Mouse (Mus musculus): ENCODE data around the gene Ppp1r16b.
A peak's percentile ranks its signal among the peaks of the same experiment; 100 is the strongest.

Ppp1r16b gene

GRCm38 (mm10) chr2:158665098-158665497 is at the start of gene Ppp1r16b:
Gene Ppp1r16b, plus strand, starts transcription at chr2:158665398.
- DNase-seq (ENCODE audit: low read depth, low spot score) = peak; percentile 47

- DNase-seq (ENCODE audit: low read depth, low spot score) = no peak
Observed at GRCm38 (mm10) chr2:158615702-158616101, 49.5 kb upstream of the Ppp1r16b start.

DNA sequence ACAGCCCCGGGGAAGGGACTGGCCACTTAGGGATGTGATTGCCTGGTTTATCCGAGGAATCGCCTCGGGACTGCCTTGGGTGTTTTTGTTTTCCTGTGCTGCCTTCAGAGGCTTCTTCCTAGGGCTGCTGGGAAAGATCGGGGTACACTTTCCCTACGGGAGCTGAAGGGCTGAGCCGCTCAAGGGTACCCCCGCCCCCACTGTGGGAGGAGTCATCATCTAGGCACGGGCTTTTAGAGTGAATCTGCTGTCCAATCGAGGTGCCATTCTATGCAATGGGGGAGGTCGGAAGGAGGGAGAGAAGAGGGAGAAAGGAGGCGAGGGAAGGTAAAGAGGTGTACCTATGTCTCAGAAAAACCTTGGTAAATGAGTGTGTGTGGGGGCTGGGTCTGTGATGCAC is 48.9 kb upstream of the Ppp1r16b start:
- peak; percentile 86 for DNase-seq (ENCODE audit: low read depth, low spot score)

GRCm38 (mm10) chr2:158616790-158617189 is 48.4 kb upstream of the Ppp1r16b start:
- no peak for DNase-seq (ENCODE audit: low read depth, low spot score)

DNA sequence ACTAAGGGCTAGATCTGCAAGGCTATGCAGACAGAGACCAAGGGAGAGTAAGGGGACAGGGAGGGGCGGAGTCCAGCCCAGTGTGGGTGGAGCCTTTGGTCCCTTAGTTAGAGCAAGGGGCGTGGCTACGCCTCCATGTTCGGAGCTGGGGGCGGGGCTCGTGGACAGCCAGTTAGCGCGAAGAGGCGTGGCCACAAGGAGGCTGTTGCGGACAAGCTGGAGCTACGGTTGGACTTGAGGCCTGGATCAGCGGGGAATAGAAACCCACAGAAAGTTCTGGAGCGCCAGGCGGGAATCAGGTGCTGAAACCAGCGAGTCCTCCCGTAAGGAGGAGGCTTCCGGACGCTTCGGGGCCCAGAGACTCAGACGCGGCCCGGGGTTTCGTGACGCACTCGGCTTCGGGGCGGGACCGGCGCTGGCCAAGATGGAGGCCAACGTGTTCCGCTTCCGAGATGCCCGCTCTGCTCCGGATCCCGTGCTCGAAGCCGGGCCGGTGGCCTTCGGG is 40.4 kb upstream of the Ppp1r16b start, which contains the start of gene Actr5:
Gene Actr5, plus strand, starts transcription at position 171 of the 505 bp plus-strand sequence.
- DNase-seq (ENCODE audit: low read depth, low spot score) = peak; percentile 97

GRCm38 (mm10) chr2:158625231-158625630 is 40.0 kb upstream of the Ppp1r16b start:
- no peak for DNase-seq (ENCODE audit: low read depth, low spot score)

DNA sequence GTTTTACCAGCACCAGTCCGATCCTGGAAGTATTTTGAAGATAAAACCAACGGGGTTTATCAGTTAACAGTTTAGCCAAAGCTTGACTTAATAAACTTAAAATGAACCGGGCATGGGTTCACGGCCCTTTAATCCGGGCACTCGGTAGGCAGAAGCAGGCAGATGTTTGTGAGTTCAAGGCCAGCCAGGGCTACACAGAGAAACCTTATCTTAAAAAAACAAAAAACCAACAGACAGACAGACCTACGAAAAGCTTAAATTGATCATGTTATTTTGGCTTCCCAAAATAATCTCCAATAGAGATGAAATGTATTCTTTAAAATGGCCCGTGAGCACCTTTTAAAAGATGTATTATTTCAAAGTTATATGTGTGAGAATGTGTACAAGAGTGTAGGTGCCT is 39.5 kb upstream of the Ppp1r16b start:
- DNase-seq (ENCODE audit: low read depth, low spot score) = no peak

GRCm38 (mm10) chr2:158628858-158629257 is 36.3 kb upstream of the Ppp1r16b start:
- DNase-seq (ENCODE audit: low read depth, low spot score) = peak; percentile 71

GRCm38 (mm10) chr2:158629414-158629813 is 35.8 kb upstream of the Ppp1r16b start:
- DNase-seq (ENCODE audit: low read depth, low spot score) = peak; percentile 75

- no peak for DNase-seq (ENCODE audit: low read depth, low spot score)
Observed at GRCm38 (mm10) chr2:158631873-158632272, 33.3 kb upstream of the Ppp1r16b start.

DNA sequence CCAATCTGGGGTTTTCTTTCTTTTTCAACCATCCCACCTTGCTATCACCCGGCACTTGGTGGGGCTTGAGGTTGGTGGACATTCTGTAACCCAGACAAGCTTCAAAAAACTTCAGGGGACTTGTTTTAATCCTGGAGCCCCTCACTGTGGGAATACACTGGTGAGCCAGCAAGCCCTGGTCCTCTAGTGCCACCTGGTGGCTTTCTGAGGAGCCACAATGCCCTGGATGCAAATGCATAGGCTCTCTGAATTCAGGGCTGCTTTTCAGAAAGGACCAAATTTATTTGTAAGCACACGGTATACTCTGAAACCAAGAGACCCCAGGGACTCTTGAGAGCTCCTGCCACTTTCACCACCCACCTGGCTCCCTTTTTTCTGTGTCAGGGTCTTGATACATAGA is 23.3 kb upstream of the Ppp1r16b start:
- DNase-seq (ENCODE audit: low read depth, low spot score) = peak; percentile 78

DNA sequence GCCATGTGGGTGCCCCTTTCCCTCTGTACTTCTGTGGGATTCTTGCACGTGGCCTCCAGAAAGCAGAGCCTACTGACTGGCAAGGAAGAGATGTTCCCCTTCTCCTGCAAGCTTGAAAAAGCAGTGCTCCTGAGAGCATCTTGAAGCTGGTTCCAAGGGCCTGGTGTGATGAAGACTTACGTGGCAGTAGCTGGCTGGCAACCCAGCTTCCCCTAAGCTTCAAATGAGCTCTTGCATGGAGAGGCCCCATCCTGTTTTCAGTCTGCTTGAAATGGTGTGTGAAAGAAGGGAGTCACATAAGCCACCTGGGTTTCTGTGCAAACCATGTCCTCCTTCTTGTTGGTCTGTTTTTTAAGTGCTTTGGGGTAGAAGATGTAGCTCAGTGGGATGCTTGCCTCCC is 22.6 kb upstream of the Ppp1r16b start:
- peak; percentile 80 for DNase-seq (ENCODE audit: low read depth, low spot score)

DNA sequence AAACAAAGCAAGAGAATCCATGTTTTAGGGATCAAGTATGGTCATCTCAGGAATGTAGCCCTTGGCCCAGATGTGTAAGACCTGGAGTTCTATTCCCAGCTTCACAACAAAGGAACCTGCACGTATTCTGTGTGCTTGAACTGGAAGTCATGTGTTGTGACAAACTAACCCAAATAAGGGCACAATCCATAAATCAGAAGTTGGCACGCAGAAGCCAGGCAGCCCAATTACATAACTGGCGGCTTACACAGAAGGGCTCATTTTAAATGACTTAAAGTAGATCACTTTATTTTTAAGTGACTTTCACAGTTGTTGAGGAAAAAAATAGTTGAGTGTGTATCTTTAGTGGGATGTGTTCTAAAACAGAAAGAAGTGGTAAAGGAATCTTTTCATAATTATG is 21.4 kb upstream of the Ppp1r16b start:
- DNase-seq (ENCODE audit: low read depth, low spot score) = peak; percentile 84

GRCm38 (mm10) chr2:158651159-158651908 is 13.9 kb upstream of the Ppp1r16b start:
- no peak for DNase-seq (ENCODE audit: low read depth, low spot score)

DNA sequence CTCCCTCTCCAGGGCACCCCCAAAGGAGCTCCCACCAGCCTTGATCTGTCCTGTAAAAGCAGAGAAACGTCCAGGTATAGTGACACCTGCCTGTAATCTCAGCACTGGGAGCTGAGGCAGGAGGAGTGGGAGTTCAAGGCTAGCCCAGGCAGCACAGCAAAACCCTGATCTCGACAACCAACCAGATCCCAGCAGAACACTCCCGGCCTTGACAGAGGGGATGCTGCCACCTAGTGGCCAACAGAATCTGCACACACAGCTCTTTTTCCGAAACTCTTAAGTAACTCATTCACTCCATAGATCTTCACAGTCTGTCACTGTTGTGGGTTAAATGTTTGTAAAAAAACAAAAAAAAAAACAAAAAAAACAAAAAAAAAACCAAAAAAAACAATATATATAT is 12.2 kb upstream of the Ppp1r16b start:
- peak; percentile 95 for DNase-seq (ENCODE audit: low read depth, low spot score)

- DNase-seq (ENCODE audit: low read depth, low spot score) = peak; percentile 66
Observed at GRCm38 (mm10) chr2:158654717-158655116, 10.5 kb upstream of the Ppp1r16b start.

DNA sequence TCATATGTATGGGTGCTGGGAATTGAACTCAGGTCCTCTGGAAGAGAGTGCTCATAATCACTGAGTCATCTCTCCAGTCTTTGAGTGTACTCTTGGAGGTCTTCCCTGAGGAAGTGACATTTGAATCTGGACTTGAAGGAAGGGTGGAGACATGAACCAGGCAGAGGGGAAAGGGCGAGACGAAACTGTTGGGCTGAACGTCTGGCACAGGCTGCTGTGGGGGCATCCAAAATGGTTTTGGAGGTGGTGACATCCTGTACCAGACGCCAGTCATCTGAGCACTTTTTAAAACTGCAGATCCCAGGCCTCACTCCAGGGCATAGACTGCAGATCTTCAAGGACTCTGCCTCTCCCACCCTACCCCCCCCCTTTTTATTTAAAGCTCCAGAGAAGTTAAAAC is 9.4 kb upstream of the Ppp1r16b start:
- no peak for DNase-seq (ENCODE audit: low read depth, low spot score)

- peak; percentile 52 for DNase-seq (ENCODE audit: low read depth, low spot score)
Observed at GRCm38 (mm10) chr2:158658822-158659221, 6.4 kb upstream of the Ppp1r16b start.

- no peak for DNase-seq (ENCODE audit: low read depth, low spot score)
Observed at GRCm38 (mm10) chr2:158659346-158659745, 5.9 kb upstream of the Ppp1r16b start.

- DNase-seq (ENCODE audit: low read depth, low spot score) = peak; percentile 77
Observed at GRCm38 (mm10) chr2:158666071-158666800, 1.0 kb downstream of the Ppp1r16b start.

- peak; percentile 92 for DNase-seq (ENCODE audit: low read depth, low spot score)
Observed at GRCm38 (mm10) chr2:158667022-158667670, 1.9 kb downstream of the Ppp1r16b start.

Data from brain, adult 2 months (tissue).